Mouse (Mus musculus) liver, adult 2 months (tissue): Measurements from ENCODE around the gene Ptpra. TPM values are rescaled to one million over a fixed set of nuclear protein-coding genes. Genes with fewer than 3 reads are reported as not detected.

ENCODE experiments used
- DNase-seq: peaks from one replicate; pipeline ENCODE4 v3.0.0-alpha.2; 2011; ENCODE audit warnings: low read depth, low spot score; ENCODE audit errors: extremely low read depth
- H3K27ac ChIP-seq: fragments of 200-500 bp; replicated peaks from 2 replicates; pipeline ENCODE4 v1.5.1; 2012; ENCODE audit warnings: low read depth, mild to moderate bottlenecking, control low read depth, inconsistent platforms, low read length; ENCODE audit not compliant: insufficient read depth
- H3K27me3 ChIP-seq: fragments of 200-500 bp; 2 replicates; pipeline ENCODE4 v1.6.1; 2012; ENCODE audit warnings: mild to moderate bottlenecking, moderate library complexity, low read length, inconsistent platforms; ENCODE audit not compliant: control insufficient read depth, insufficient read depth
- H3K36me3 ChIP-seq: fragments of 200-500 bp; 2 replicates; pipeline ENCODE4 v1.6.1; 2012; ENCODE audit warnings: low read length, inconsistent platforms; ENCODE audit not compliant: control insufficient read depth, insufficient read depth
- H3K4me1 ChIP-seq: fragments of 200-500 bp; 2 replicates; pipeline ENCODE4 v1.6.1; 2011; ENCODE audit warnings: low read length; ENCODE audit not compliant: control insufficient read depth, insufficient read depth
- H3K4me3 ChIP-seq: fragments of 200-500 bp; 2 replicates; pipeline ENCODE4 v1.5.1; 2011; ENCODE audit warnings: low read depth, mild to moderate bottlenecking, control low read depth, low read length, moderate library complexity; ENCODE audit not compliant: insufficient read depth
- H3K79me2 ChIP-seq: fragments of 200-500 bp; 2 replicates; pipeline ENCODE4 v1.6.1; 2012; ENCODE audit warnings: inconsistent platforms, mild to moderate bottlenecking, low read length, moderate library complexity; ENCODE audit not compliant: control insufficient read depth, insufficient read depth
- H3K9ac ChIP-seq: fragments of 200-500 bp; 2 replicates; pipeline ENCODE4 v1.6.1; 2012; ENCODE audit warnings: low read depth, mild to moderate bottlenecking, control low read depth, inconsistent platforms, low read length
- CTCF ChIP-seq: fragments of 200-500 bp; IDR thresholded peaks from 2 replicates; pipeline ENCODE4 v1.5.1; 2011; ENCODE audit warnings: low read depth, low read length, control low read depth
- POLR2A ChIP-seq: fragments of 200-500 bp; IDR thresholded peaks from 2 replicates; pipeline ENCODE4 v1.6.1; 2011; ENCODE audit warnings: low read length, control low read depth; ENCODE audit not compliant: insufficient read depth; ENCODE audit errors: extremely low read depth
- WGBS: fragments of 180-500 bp; shearing (Covaris S2); methylation state at CpG from one replicate; pipeline ENCODE4 v1.1.7; 2018; 5-methylcytosine and 5-hydroxymethylcytosine counted together
- polyA plus RNA-seq: library from polyadenylated mRNA; depleted of rRNA; stranded (reverse); fragments of >200 nt; gene quantifications from 2 replicates; pipeline ENCODE4 v1.2.3, GENCODE M21; 2012
- total RNA-seq: library from RNA; depleted of rRNA; stranded (reverse); fragments of >200 nt; gene quantifications from 2 replicates; pipeline ENCODE4 v1.2.3, GENCODE M21; 2014

The Ptpra gene
- total and polyA plus RNA-seq, 2 experiments = 23.9 to 24.8 TPM

GRCm38 (mm10) chr2:130411558-130412495 is 38.3 kb upstream of the Ptpra start:
- Histone ChIP-seq H3K4me3 (no peak overlapping the region), H3K27ac (no peak overlapping the region), H3K36me3 (no peaks in the 10 kb centered on the region), H3K9ac (no peak overlapping the region), H3K4me1 (no peaks in the 10 kb centered on the region), H3K79me2 (no peaks in the 10 kb centered on the region), H3K27me3 (no peaks in the 10 kb centered on the region)
- 34% methylated on average over 16 of the region's 16 CpGs for WGBS
- DNase-seq = peak; percentile 43
- TF ChIP-seq POLR2A = no peak
- TF ChIP-seq CTCF = peak; percentile 95

DNA sequence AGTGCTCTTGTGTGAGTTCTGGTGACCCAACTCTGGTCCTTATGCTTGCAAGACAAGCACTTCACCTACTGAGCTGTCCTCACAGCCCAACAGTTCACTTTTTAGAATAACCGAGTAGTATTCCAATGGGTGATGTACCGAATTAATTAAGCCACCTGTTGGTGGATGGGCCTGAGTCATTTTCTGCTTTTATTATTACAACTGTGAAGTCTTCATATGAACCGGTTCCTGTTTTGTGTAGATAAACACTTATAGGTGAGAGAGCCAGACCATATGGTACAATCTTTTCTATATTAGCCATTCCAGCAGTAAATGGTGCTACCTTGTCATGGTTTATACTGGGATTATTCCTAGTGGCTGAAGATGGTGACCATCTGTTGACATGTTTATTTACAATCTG is 37.3 kb upstream of the Ptpra start:
- H3K4me3 ChIP-seq = no peak overlapping the region
- no peak overlapping the region for H3K27ac ChIP-seq
- no peaks in the 10 kb centered on the region for H3K27me3 ChIP-seq
- H3K4me1 ChIP-seq = no peaks in the 10 kb centered on the region
- H3K79me2 ChIP-seq = no peaks in the 10 kb centered on the region
- TF ChIP-seq CTCF (no peak), POLR2A (no peak)
- no peak for DNase-seq
- H3K9ac ChIP-seq = no peak overlapping the region
- no peaks in the 10 kb centered on the region for H3K36me3 ChIP-seq
- WGBS = 77% methylated on average over 3 of the region's 3 CpGs

- Histone ChIP-seq H3K79me2 (no peaks in the 10 kb centered on the region), H3K4me1 (no peaks in the 10 kb centered on the region), H3K27me3 (no peaks in the 10 kb centered on the region), H3K9ac (no peak overlapping the region), H3K4me3 (no peak overlapping the region), H3K27ac (no peak overlapping the region), H3K36me3 (peaks cover 4% of the 10 kb centered on the region)
- TF ChIP-seq CTCF (0 out of 2 replicates have a peak, but pooled peaks have one; percentile 5), POLR2A (no peak)
- DNase-seq = no peak
- 79% methylated on average over 6 of the region's 6 CpGs for WGBS
These were observed 35.8 kb upstream of the Ptpra start for GRCm38 (mm10) chr2:130414094-130414856.

DNA sequence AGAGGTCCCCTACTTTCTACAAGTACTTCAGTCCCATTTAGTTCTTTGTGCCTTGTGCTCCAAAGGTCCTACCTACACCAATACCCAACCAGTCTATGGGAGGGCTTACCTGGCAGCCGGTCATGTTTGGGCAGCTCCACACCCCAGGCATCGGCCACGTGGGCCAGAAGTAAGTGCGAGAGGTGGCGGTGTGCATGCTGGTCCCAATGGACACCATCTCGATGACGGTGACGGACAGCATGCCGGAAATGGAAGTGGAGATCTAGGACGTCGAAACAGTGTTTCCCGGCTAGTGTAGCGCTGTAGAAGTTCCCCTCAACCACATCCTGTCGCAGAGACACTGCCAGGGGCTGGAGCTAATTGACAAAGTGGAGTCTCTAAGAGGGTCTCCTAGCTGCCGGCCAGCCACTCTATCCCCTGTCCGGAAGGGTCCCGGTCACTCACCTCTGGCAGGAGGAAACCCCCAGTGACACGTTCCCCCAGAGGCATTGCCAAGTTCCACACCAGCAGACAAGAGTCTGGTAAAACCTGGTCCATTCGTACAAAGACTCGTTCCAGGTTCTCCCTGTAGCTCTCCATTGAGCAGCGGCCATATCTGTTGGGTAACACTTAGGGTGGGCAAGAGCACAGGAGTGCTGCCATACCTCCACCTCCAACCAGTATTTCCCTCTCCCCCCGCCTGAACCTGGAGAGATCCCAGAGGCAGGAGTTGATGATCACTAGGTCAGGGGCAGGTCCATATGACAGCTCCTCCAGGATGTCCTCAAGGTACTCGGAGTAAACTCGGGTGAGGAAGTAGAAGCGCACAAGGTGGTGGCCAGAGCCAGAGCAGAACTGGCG is 28.1 kb upstream of the Ptpra start:
- Histone ChIP-seq H3K4me1 (peaks cover 5% of the 10 kb centered on the region), H3K27me3 (no peaks in the 10 kb centered on the region), H3K9ac (no peak overlapping the region), H3K36me3 (peaks cover 4% of the 10 kb centered on the region), H3K27ac (no peak overlapping the region), H3K79me2 (peaks cover 3% of the 10 kb centered on the region; the same call in 1 of the 2 replicates), H3K4me3 (no peak overlapping the region)
- WGBS = 97% methylated on average over 26 of the region's 26 CpGs
- TF ChIP-seq POLR2A (no peak), CTCF (no peak)
- no peak for DNase-seq

DNA sequence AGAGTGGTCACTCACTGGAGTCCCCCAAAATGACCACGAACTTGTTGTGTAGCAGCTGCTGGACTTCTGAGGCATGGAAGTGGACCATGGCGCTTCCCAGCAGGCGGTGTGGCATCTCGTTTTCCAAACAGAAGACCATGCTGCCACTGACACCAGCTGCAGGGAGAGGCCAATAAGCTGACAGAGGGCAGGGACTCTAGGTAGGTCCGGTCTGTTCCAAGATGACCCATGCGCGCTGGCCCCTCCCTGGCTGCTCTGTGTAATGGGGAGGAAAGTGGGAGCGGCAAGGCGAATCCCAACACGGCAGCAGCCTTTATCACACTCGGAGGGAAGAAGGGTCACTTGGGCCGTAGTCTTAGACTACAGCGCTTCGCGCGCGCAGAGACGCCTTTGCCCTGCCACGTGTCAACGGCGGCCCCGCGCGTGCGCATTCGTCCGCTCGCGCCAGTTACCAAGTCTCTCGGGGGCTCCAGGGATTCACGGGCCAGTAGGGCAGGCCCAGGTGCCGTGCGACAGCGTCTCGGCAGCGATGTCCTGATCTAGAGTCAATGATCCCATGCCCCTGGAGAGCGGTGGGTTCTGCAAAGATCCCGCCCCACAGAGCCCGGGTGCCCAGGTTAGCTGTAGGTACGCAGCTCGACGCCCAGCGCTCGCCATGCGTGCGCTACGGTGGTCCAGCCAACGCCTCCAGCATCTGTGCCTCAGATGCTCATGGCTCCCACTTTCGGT is 26.5 kb upstream of the Ptpra start:
- WGBS = 13% methylated on average over 49 of the region's 49 CpGs
- Histone ChIP-seq H3K27me3 (no peaks in the 10 kb centered on the region), H3K9ac (peak overlapping the region; percentile 83), H3K36me3 (peaks cover 4% of the 10 kb centered on the region), H3K27ac (peak overlapping the region; percentile 71), H3K4me3 (peak overlapping the region; percentile 84), H3K4me1 (peaks cover 5% of the 10 kb centered on the region), H3K79me2 (peaks cover 3% of the 10 kb centered on the region; the same call in 1 of the 2 replicates)
- DNase-seq = peak; percentile 54
- TF ChIP-seq CTCF (no peak), POLR2A (no peak)
